ENCODE assay signal across 27 mouse cellular contexts in genomic region chr6:39610207-39610606, GRCm38 (mm10). TPM values are rescaled to one million over a fixed set of nuclear protein-coding genes. Genes with fewer than 3 reads are reported as not detected.
DNase-seq lines count a peak whose midpoint lies in the region; ATAC-seq and TF ChIP-seq lines count a peak whose summit lies in the region.
"Had no signal": no experiment of that assay in that cellular context is flagged by ENCODE, and none has a peak within 500 bp of the region (broad histone marks: within the 10 kb centered on the region; RNA-seq: fewer than 3 reads in every experiment).

No protein-coding gene starts in this region.

- no peak overlapping the region for H3K4me3 ChIP-seq in hindbrain, postnatal 0 days (ENCODE audit: low read length)
- no peak overlapping the region for H3K4me3 ChIP-seq in hindbrain, embryonic 16.5 days (ENCODE audit: low read length)
- H3K4me3 ChIP-seq in lung, postnatal 0 days (ENCODE audit: low read depth, low read length) = no peak overlapping the region
- no peak overlapping the region for H3K4me3 ChIP-seq in CH12.LX (replicated peaks in 1 of 3; ENCODE audit: low read depth in 2 of 3, low read length in 2 of 3, poor library complexity in 1 of 3)
- no peak overlapping the region for H3K4me3 ChIP-seq in stomach, postnatal 0 days (ENCODE audit: low read depth, low read length)
- H3K4me3 ChIP-seq: heart, embryonic 10.5 days; hindbrain, embryonic 12.5 days; kidney, embryonic 15.5 days; limb, embryonic 15.5 days; neural tube, embryonic 12.5 days had no signal

- H3K9ac ChIP-seq in hindbrain, postnatal 0 days (replicated peaks; ENCODE audit: low read length) = no peak overlapping the region
- no peak overlapping the region for H3K9ac ChIP-seq in hindbrain, embryonic 16.5 days (ENCODE audit: low read depth, low read length)
- no peak overlapping the region for H3K9ac ChIP-seq in lung, postnatal 0 days (replicated peaks; ENCODE audit: low read depth)
- H3K9ac ChIP-seq in CH12.LX (ENCODE audit: insufficient read depth, low read depth) = no peak overlapping the region
- H3K9ac ChIP-seq in stomach, postnatal 0 days (ENCODE audit: low read length) = no peak overlapping the region
- H3K9ac ChIP-seq: hindbrain, embryonic 12.5 days; kidney, embryonic 15.5 days; limb, embryonic 15.5 days; neural tube, embryonic 12.5 days had no signal

- H3K27ac ChIP-seq in hindbrain, postnatal 0 days = no peak overlapping the region
- H3K27ac ChIP-seq in hindbrain, embryonic 16.5 days (ENCODE audit: low read depth, low read length) = no peak overlapping the region
- H3K27ac ChIP-seq in lung, postnatal 0 days (ENCODE audit: low read length) = no peak overlapping the region
- H3K27ac ChIP-seq in CH12.LX (ENCODE audit: insufficient read depth, low read depth) = no peak overlapping the region
- no peak overlapping the region for H3K27ac ChIP-seq in stomach, postnatal 0 days (replicated peaks)
- H3K27ac ChIP-seq: hindbrain, embryonic 12.5 days; kidney, embryonic 15.5 days; limb, embryonic 15.5 days; neural tube, embryonic 12.5 days had no signal

- no peak for TF ChIP-seq POLR2A in CH12.LX (IDR thresholded peaks at IDR 0.05; ENCODE audit: low read depth, low read length)

- no peaks in the 10 kb centered on the region for H3K9me3 ChIP-seq in hindbrain, postnatal 0 days (ENCODE audit: low read length)
- H3K9me3 ChIP-seq in hindbrain, embryonic 16.5 days (ENCODE audit: control insufficient read depth, low read length) = no peaks in the 10 kb centered on the region
- H3K9me3 ChIP-seq in lung, postnatal 0 days (ENCODE audit: low read length) = no peaks in the 10 kb centered on the region
- H3K9me3 ChIP-seq in CH12.LX (replicated peaks; ENCODE audit: low read length) = no peaks in the 10 kb centered on the region
- H3K9me3 ChIP-seq in stomach, postnatal 0 days (ENCODE audit: control insufficient read depth, low read length) = no peaks in the 10 kb centered on the region
- H3K9me3 ChIP-seq: heart, embryonic 10.5 days; hindbrain, embryonic 12.5 days; kidney, embryonic 15.5 days; limb, embryonic 15.5 days; neural tube, embryonic 12.5 days had no signal

- H3K79me2 ChIP-seq in CH12.LX (replicated peaks; ENCODE audit: control insufficient read depth, extremely low read depth, insufficient read depth, poor library complexity, severe bottlenecking) = no peaks in the 10 kb centered on the region

- 68% methylated on average over 2 of the region's 2 CpGs for WGBS in hindbrain, postnatal 0 days
- WGBS in hindbrain, embryonic 16.5 days = 68% methylated on average over 2 of the region's 2 CpGs
- 67% methylated on average over 2 of the region's 2 CpGs for WGBS in lung, postnatal 0 days
- 62% methylated on average over 2 of the region's 2 CpGs for WGBS in stomach, postnatal 0 days

- peaks cover 12% of the 10 kb centered on the region for H3K36me3 ChIP-seq in hindbrain, postnatal 0 days (ENCODE audit: insufficient read depth, low read length)
- H3K36me3 ChIP-seq in hindbrain, embryonic 16.5 days (ENCODE audit: control insufficient read depth, insufficient read depth, low read length) = peaks cover 4% of the 10 kb centered on the region; the same call in 1 of the 2 replicates
- H3K36me3 ChIP-seq in lung, postnatal 0 days (ENCODE audit: insufficient read depth, low read length) = peaks cover 11% of the 10 kb centered on the region
- H3K36me3 ChIP-seq in CH12.LX (replicated peaks in 1 of 2; ENCODE audit: control insufficient read depth in 1 of 2, insufficient read depth in 1 of 2, low read length in 1 of 2) = peaks cover 18 to 60% of the 10 kb centered on the region in 2 experiments
- H3K36me3 ChIP-seq in stomach, postnatal 0 days (ENCODE audit: control insufficient read depth, insufficient read depth, low read length) = peaks cover 8% of the 10 kb centered on the region; the same call in 1 of the 2 replicates

- DNase-seq in hindbrain, postnatal 0 days (ENCODE audit: low spot score) = peak; percentile 35
- no peak for DNase-seq in lung, postnatal 0 days (ENCODE audit: low spot score)
- no peak for DNase-seq in lung, postnatal 25 days (ENCODE audit: low spot score)
- no peak for DNase-seq in CH12.LX (ENCODE audit: extremely low read depth)
- no peak for DNase-seq in stomach, postnatal 0 days (ENCODE audit: low spot score)
- DNase-seq in adrenal gland, adult 8-10 months = no peak
- DNase-seq: adrenal gland, postnatal 25 days; cerebellum, adult 18-20 months; cerebellum, postnatal 36 days; gastrocnemius, postnatal 36 days; heart, postnatal 10 days; layer of hippocampus, postnatal 36 days; lung, postnatal 4 days; right cerebral cortex, postnatal 14 days; spleen, adult 18-20 months; thymus, adult 18-20 months had no signal

- H3K27me3 ChIP-seq in hindbrain, postnatal 0 days (ENCODE audit: insufficient read depth, low read length) = no peaks in the 10 kb centered on the region
- H3K27me3 ChIP-seq in hindbrain, embryonic 16.5 days (replicated peaks; ENCODE audit: control insufficient read depth, insufficient read depth, low read length) = no peaks in the 10 kb centered on the region
- H3K27me3 ChIP-seq in lung, postnatal 0 days (replicated peaks; ENCODE audit: insufficient read depth, low read length) = no peaks in the 10 kb centered on the region
- H3K27me3 ChIP-seq in CH12.LX (replicated peaks) = no peaks in the 10 kb centered on the region
- no peaks in the 10 kb centered on the region for H3K27me3 ChIP-seq in stomach, postnatal 0 days (ENCODE audit: control insufficient read depth, insufficient read depth, low read length)
- H3K27me3 ChIP-seq: hindbrain, embryonic 12.5 days; kidney, embryonic 15.5 days; limb, embryonic 15.5 days; neural tube, embryonic 12.5 days had no signal

- TF ChIP-seq EP300 in lung, postnatal 0 days (IDR thresholded peaks at IDR 0.05) = no peak
- no peak for TF ChIP-seq EP300 in CH12.LX (IDR thresholded peaks at IDR 0.05; ENCODE audit: low read length)
- TF ChIP-seq EP300 in stomach, postnatal 0 days (optimal IDR thresholded peaks at IDR 0.05) = no peak

- no peak overlapping the region for H3K4me2 ChIP-seq in hindbrain, postnatal 0 days (ENCODE audit: low read depth, low read length)
- no peak overlapping the region for H3K4me2 ChIP-seq in hindbrain, embryonic 16.5 days (ENCODE audit: low read length)
- no peak overlapping the region for H3K4me2 ChIP-seq in lung, postnatal 0 days (replicated peaks; ENCODE audit: low read depth, low read length)
- no peak overlapping the region for H3K4me2 ChIP-seq in CH12.LX (ENCODE audit: insufficient read depth, low read depth, poor library complexity, severe bottlenecking)
- no peak overlapping the region for H3K4me2 ChIP-seq in stomach, postnatal 0 days (replicated peaks; ENCODE audit: low read depth)
- H3K4me2 ChIP-seq: hindbrain, embryonic 12.5 days; kidney, embryonic 15.5 days; limb, embryonic 15.5 days; neural tube, embryonic 12.5 days had no signal

- peak; percentile 49 for TF ChIP-seq CTCF in hindbrain, postnatal 0 days (IDR thresholded peaks at IDR 0.05; ENCODE audit: low read depth)
- TF ChIP-seq CTCF in lung, postnatal 0 days (IDR thresholded peaks at IDR 0.05) = peak; percentile 36
- peak in 1 of 2 experiments; percentile 59; a peak in 2 of 4 replicates for TF ChIP-seq CTCF in CH12.LX (conservative IDR thresholded peaks at IDR 0.05 in 1 of 2, IDR thresholded peaks at IDR 0.05 in 1 of 2; ENCODE audit: low read depth in 2 of 2, low read length in 2 of 2)
- peak; percentile 56 for TF ChIP-seq CTCF in stomach, postnatal 0 days (IDR thresholded peaks at IDR 0.05; ENCODE audit: low read depth)

- no peaks in the 10 kb centered on the region for H3K4me1 ChIP-seq in hindbrain, postnatal 0 days (ENCODE audit: insufficient read depth, low read length)
- no peaks in the 10 kb centered on the region for H3K4me1 ChIP-seq in hindbrain, embryonic 16.5 days (ENCODE audit: control insufficient read depth, insufficient read depth, low read depth, low read length)
- H3K4me1 ChIP-seq in lung, postnatal 0 days (ENCODE audit: insufficient read depth, low read depth, low read length) = no peaks in the 10 kb centered on the region
- peaks cover 0 to 7% of the 10 kb centered on the region in 2 experiments; a peak in 1 of 4 replicates for H3K4me1 ChIP-seq in CH12.LX (ENCODE audit: control insufficient read depth in 1 of 2, insufficient read depth in 2 of 2)
- H3K4me1 ChIP-seq in stomach, postnatal 0 days (replicated peaks; ENCODE audit: control insufficient read depth, insufficient read depth) = no peaks in the 10 kb centered on the region
- H3K4me1 ChIP-seq: hindbrain, embryonic 12.5 days; limb, embryonic 15.5 days; neural tube, embryonic 12.5 days had no signal

- dilution Hi-C loops in CH12.LX (cut with MboI; ENCODE audit: extremely low pct_ligation_motif_present, extremely low pct_unique_long_range_greater_than_20kb, low sequenced_read_pairs) = no loop called here

- in situ Hi-C loops in CH12.LX (cut with MboI; ENCODE audit: low pct_ligation_motif_present, low pct_unique_long_range_greater_than_20kb, low sequenced_read_pairs) = loop anchor here (5.0 kb wide), 1 partner anchor 172 kb away; no protein-coding TSS in a partner anchor

- peak; percentile 51 for TF ChIP-seq RAD21 in CH12.LX (IDR thresholded peaks at IDR 0.05; ENCODE audit: low read depth, low read length)

- no peak for ATAC-seq in hindbrain, postnatal 0 days
- ATAC-seq in hindbrain, embryonic 16.5 days = no peak
- ATAC-seq in lung, postnatal 0 days = no peak
- ATAC-seq in stomach, postnatal 0 days (ENCODE audit: low FRiP score, low TSS enrichment) = no peak
- ATAC-seq: activated CD4-positive, CD25-positive, alpha-beta regulatory T cell, adult 4 months; intestine, embryonic 16.5 days had no signal

RNA-seq across cellular contexts. Expression of gene Ndufb2, which starts 17.8 kb away (rescaled TPM):
- total RNA-seq in hindbrain, postnatal 0 days (2014; rRNA removed) = 212 and 454 TPM in 2 replicates
- polyA plus RNA-seq in hindbrain, postnatal 0 days (2015; fragmentation: Nextera tagmentation; extraction: Ambion mirVana) = 664 and 698 TPM in 2 replicates
- 482 and 563 TPM in 2 replicates for polyA plus RNA-seq in hindbrain, embryonic 16.5 days (2015; fragmentation: Nextera tagmentation; extraction: Ambion mirVana)
- polyA plus RNA-seq in lung, postnatal 0 days (2015; fragmentation: Nextera tagmentation; extraction: Ambion mirVana) = 267 and 287 TPM in 2 replicates
- total RNA-seq in CH12.LX (2012; rRNA removed) = 162 and 165 TPM in 2 replicates
- total RNA-seq in CH12.LX (2014; rRNA removed) = 154 and 225 TPM in 2 replicates
- polyA plus RNA-seq in CH12.LX (2012; ENCODE audit: insufficient read length, low read depth) = 90.9 and 96.4 TPM in 2 replicates
- polyA plus RNA-seq in stomach, postnatal 0 days (2015; fragmentation: Nextera tagmentation; extraction: Ambion mirVana) = 419 and 461 TPM in 2 replicates
- 100 to 1,000 TPM; 161 to 197 (median 187) TPM for total RNA-seq in adrenal gland, adult 8-10 months (2022)

RNA-seq across cellular contexts. Expression of gene Gm42420, which starts 24.7 kb away (rescaled TPM):
- not detected in 2 replicates for total RNA-seq in hindbrain, postnatal 0 days (2014; rRNA removed)
- polyA plus RNA-seq in hindbrain, postnatal 0 days (2015; fragmentation: Nextera tagmentation; extraction: Ambion mirVana) = 1.3 and 2.5 TPM in 2 replicates
- polyA plus RNA-seq in hindbrain, embryonic 16.5 days (2015; fragmentation: Nextera tagmentation; extraction: Ambion mirVana) = 1.6 and 1.9 TPM in 2 replicates
- 0.75 and 0.89 TPM in 2 replicates for polyA plus RNA-seq in lung, postnatal 0 days (2015; fragmentation: Nextera tagmentation; extraction: Ambion mirVana)
- total RNA-seq in CH12.LX (2012; rRNA removed) (1.6 and 2.6 TPM in 2 replicates), CH12.LX (2014; rRNA removed) (0.66 and 1.6 TPM in 2 replicates)
- 2.1 and 2.2 TPM in 2 replicates for polyA plus RNA-seq in CH12.LX (2012; ENCODE audit: insufficient read length, low read depth)
- polyA plus RNA-seq in stomach, postnatal 0 days (2015; fragmentation: Nextera tagmentation; extraction: Ambion mirVana) = 0.63 and 1.4 TPM in 2 replicates
- total RNA-seq in adrenal gland, adult 8-10 months (2022) = 1 to 10 TPM in 1 of 4 experiments, under 1 TPM in 2, not detected in 1; 0.62 to 1.3 (median 0.75) TPM
- total RNA-seq: adrenal gland, postnatal 25 days; ES-E14; layer of hippocampus, adult 18-20 months had no signal
- polyA plus RNA-seq: forebrain, embryonic 11.5 days; kidney, embryonic 15.5 days had no signal

RNA-seq across cellular contexts. Expression of gene Adck2, which starts 36.5 kb away (rescaled TPM):
- total RNA-seq in hindbrain, postnatal 0 days (2014; rRNA removed) = 14.8 and 18.8 TPM in 2 replicates
- polyA plus RNA-seq in hindbrain, postnatal 0 days (2015; fragmentation: Nextera tagmentation; extraction: Ambion mirVana) = 35.6 and 36.9 TPM in 2 replicates
- 42.6 and 47.9 TPM in 2 replicates for polyA plus RNA-seq in hindbrain, embryonic 16.5 days (2015; fragmentation: Nextera tagmentation; extraction: Ambion mirVana)
- polyA plus RNA-seq in lung, postnatal 0 days (2015; fragmentation: Nextera tagmentation; extraction: Ambion mirVana) = 24.6 and 25.7 TPM in 2 replicates
- total RNA-seq in CH12.LX (2012; rRNA removed) (10.1 and 16.5 TPM in 2 replicates), CH12.LX (2014; rRNA removed) (4.8 and 5.6 TPM in 2 replicates)
- polyA plus RNA-seq in CH12.LX (2012; ENCODE audit: insufficient read length, low read depth) = 15.9 and 17.7 TPM in 2 replicates
- polyA plus RNA-seq in stomach, postnatal 0 days (2015; fragmentation: Nextera tagmentation; extraction: Ambion mirVana) = 22.0 and 24.4 TPM in 2 replicates
- total RNA-seq in adrenal gland, adult 8-10 months (2022) = 10 to 100 TPM; 22.2 to 38.8 (median 34.5) TPM

RNA-seq across cellular contexts. Expression of gene Dennd2a, which starts 52.5 kb away (rescaled TPM):
- total RNA-seq in hindbrain, postnatal 0 days (2014; rRNA removed) = 19.2 and 30.4 TPM in 2 replicates
- polyA plus RNA-seq in hindbrain, postnatal 0 days (2015; fragmentation: Nextera tagmentation; extraction: Ambion mirVana) = 13.2 and 14.6 TPM in 2 replicates
- 12.8 and 17.6 TPM in 2 replicates for polyA plus RNA-seq in hindbrain, embryonic 16.5 days (2015; fragmentation: Nextera tagmentation; extraction: Ambion mirVana)
- polyA plus RNA-seq in lung, postnatal 0 days (2015; fragmentation: Nextera tagmentation; extraction: Ambion mirVana) = 13.4 and 13.8 TPM in 2 replicates
- total RNA-seq in CH12.LX (2012; rRNA removed) = 8.9 and 9.1 TPM in 2 replicates
- total RNA-seq in CH12.LX (2014; rRNA removed) = 2.9 and 3.7 TPM in 2 replicates
- polyA plus RNA-seq in CH12.LX (2012; ENCODE audit: insufficient read length, low read depth) = 10.4 and 10.6 TPM in 2 replicates
- 4.7 TPM in 2 replicates for polyA plus RNA-seq in stomach, postnatal 0 days (2015; fragmentation: Nextera tagmentation; extraction: Ambion mirVana)
- total RNA-seq in adrenal gland, adult 8-10 months (2022) = 10 to 100 TPM in 2 of 4 experiments, 1 to 10 TPM in 2; 7.3 to 14.8 (median 10.4) TPM
